Mouse (Mus musculus): ENCODE measurements around the gene Hoxd11. TPM values are rescaled to one million over a fixed set of nuclear protein-coding genes. Genes with fewer than 3 reads are reported as not detected.

Hoxd11 gene
- polyA plus RNA-seq, 1 experiment from 2014 or later = not detected

GRCm38 (mm10) chr2:74657251-74658023 lies 21.9 kb upstream of the Hoxd11 start:
- Histone ChIP-seq H3K27me3 (peaks cover 73% of the 10 kb centered on the region), H3K9ac (replicated peaks) (no peak overlapping the region)

GRCm38 (mm10) chr2:74658024-74658666 lies 21.2 kb upstream of the Hoxd11 start:
- ATAC-seq (replicated peaks) = no peak
- Histone ChIP-seq H3K4me3 (0 out of 2 replicates have a peak overlapping the region, but pooled peaks have one; percentile 6), H3K4me1 (peaks cover 19% of the 10 kb centered on the region), H3K9ac (replicated peaks) (no peak overlapping the region), H3K4me2 (replicated peaks) (no peak overlapping the region; the same call in 1 of the 2 replicates), H3K36me3 (no peaks in the 10 kb centered on the region), H3K27me3 (peaks cover 78% of the 10 kb centered on the region), H3K9me3 (no peaks in the 10 kb centered on the region), H3K27ac (replicated peaks) (no peak overlapping the region)
- WGBS = 2% methylated on average over 15 of the region's 15 CpGs

More at GRCm38 (mm10) chr2:74657251-74658023, 21.9 kb upstream of the Hoxd11 start:
- Histone ChIP-seq H3K36me3 (no peaks in the 10 kb centered on the region), H3K4me3 (0 out of 2 replicates have a peak overlapping the region, but pooled peaks have one; percentile 6), H3K9me3 (no peaks in the 10 kb centered on the region), H3K4me1 (peaks cover 19% of the 10 kb centered on the region), H3K27ac (replicated peaks) (no peak overlapping the region), H3K4me2 (replicated peaks) (no peak overlapping the region; the same call in 1 of the 2 replicates)
- ATAC-seq (replicated peaks) = no peak
- WGBS = 3% methylated on average over 62 of the region's 62 CpGs

GRCm38 (mm10) chr2:74658667-74659371 lies 20.5 kb upstream of the Hoxd11 start:
- 2% methylated on average over 47 of the region's 47 CpGs for WGBS
- no peak overlapping the region; the same call in 1 of the 2 replicates for H3K4me3 ChIP-seq
- H3K9ac ChIP-seq (replicated peaks) = no peak overlapping the region
- H3K4me2 ChIP-seq (replicated peaks) = no peak overlapping the region
- no peaks in the 10 kb centered on the region for H3K36me3 ChIP-seq
- peaks cover 19% of the 10 kb centered on the region for H3K4me1 ChIP-seq
- no peak overlapping the region for H3K27ac ChIP-seq (replicated peaks)
- no peaks in the 10 kb centered on the region for H3K9me3 ChIP-seq
- H3K27me3 ChIP-seq = peaks cover 82% of the 10 kb centered on the region
- ATAC-seq (replicated peaks) = no peak

GRCm38 (mm10) chr2:74659507-74660005 lies 19.8 kb upstream of the Hoxd11 start, which contains the start of gene Evx2:
Gene Evx2 (minus strand): TSS chr2:74659557.
- Histone ChIP-seq H3K4me1 (peaks cover 19% of the 10 kb centered on the region), H3K9ac (replicated peaks) (no peak within 1 kb of the TSS), H3K4me3 (no peak within 1 kb of the TSS; the same call in 1 of the 2 replicates), H3K36me3 (no peaks in the 10 kb centered on the region), H3K27me3 (peaks cover 82% of the 10 kb centered on the region), H3K4me2 (replicated peaks) (no peak within 1 kb of the TSS), H3K27ac (replicated peaks) (no peak within 1 kb of the TSS), H3K9me3 (no peaks in the 10 kb centered on the region)
- ATAC-seq (replicated peaks) = no peak
- WGBS = 2% methylated on average over 28 of the region's 28 CpGs

GRCm38 (mm10) chr2:74660421-74661375 lies 18.7 kb upstream of the Hoxd11 start:
- Histone ChIP-seq H3K36me3 (no peaks in the 10 kb centered on the region), H3K4me1 (peaks cover 15% of the 10 kb centered on the region), H3K9ac (replicated peaks) (no peak overlapping the region), H3K9me3 (no peaks in the 10 kb centered on the region), H3K4me3 (no peak overlapping the region), H3K4me2 (replicated peaks) (no peak overlapping the region), H3K27ac (replicated peaks) (no peak overlapping the region), H3K27me3 (peaks cover 81% of the 10 kb centered on the region)
- WGBS = 3% methylated on average over 30 of the region's 30 CpGs
- no peak for ATAC-seq (replicated peaks)

GRCm38 (mm10) chr2:74661685-74662084 lies 17.7 kb upstream of the Hoxd11 start:
- H3K27me3 ChIP-seq = peaks cover 82% of the 10 kb centered on the region
- no peak overlapping the region for H3K27ac ChIP-seq (replicated peaks)
- no peaks in the 10 kb centered on the region for H3K9me3 ChIP-seq
- no peak overlapping the region for H3K4me3 ChIP-seq
- ATAC-seq (replicated peaks) = peak; percentile 48
- H3K4me2 ChIP-seq (replicated peaks) = no peak overlapping the region; the same call in 1 of the 2 replicates
- WGBS = under 1% methylated on average over 14 of the region's 14 CpGs
- peaks cover 9% of the 10 kb centered on the region for H3K4me1 ChIP-seq
- H3K9ac ChIP-seq (replicated peaks) = no peak overlapping the region
- no peaks in the 10 kb centered on the region for H3K36me3 ChIP-seq

GRCm38 (mm10) chr2:74663291-74663925 lies 15.9 kb upstream of the Hoxd11 start:
- Histone ChIP-seq H3K9ac (replicated peaks) (no peak overlapping the region), H3K4me2 (replicated peaks) (no peak overlapping the region), H3K4me1 (peaks cover 11% of the 10 kb centered on the region), H3K27me3 (peaks cover 88% of the 10 kb centered on the region), H3K9me3 (no peaks in the 10 kb centered on the region), H3K27ac (replicated peaks) (no peak overlapping the region), H3K4me3 (no peak overlapping the region), H3K36me3 (no peaks in the 10 kb centered on the region)
- 4% methylated on average over 18 of the region's 18 CpGs for WGBS
- ATAC-seq (replicated peaks) = peak; percentile 70; the same call in 1 of the 2 replicates

- Histone ChIP-seq H3K9ac (replicated peaks) (no peak overlapping the region), H3K4me3 (no peak overlapping the region), H3K4me2 (replicated peaks) (no peak overlapping the region), H3K27ac (replicated peaks) (no peak overlapping the region), H3K36me3 (no peaks in the 10 kb centered on the region), H3K4me1 (peaks cover 15% of the 10 kb centered on the region), H3K27me3 (peaks cover 96% of the 10 kb centered on the region), H3K9me3 (no peaks in the 10 kb centered on the region)
- WGBS = 3% methylated on average over 7 of the region's 7 CpGs
- ATAC-seq (replicated peaks) = no peak
Measured at GRCm38 (mm10) chr2:74666411-74666810, 12.9 kb upstream of the Hoxd11 start.

- Histone ChIP-seq H3K4me1 (peaks cover 12% of the 10 kb centered on the region), H3K4me3 (no peak overlapping the region), H3K4me2 (replicated peaks) (no peak overlapping the region), H3K9ac (replicated peaks) (no peak overlapping the region), H3K36me3 (no peaks in the 10 kb centered on the region), H3K9me3 (no peaks in the 10 kb centered on the region), H3K27me3 (peaks cover 96% of the 10 kb centered on the region), H3K27ac (replicated peaks) (no peak overlapping the region)
- 1% methylated on average over 36 of the region's 36 CpGs for WGBS
- ATAC-seq (replicated peaks) = no peak
Measured at GRCm38 (mm10) chr2:74667191-74667841, 12.0 kb upstream of the Hoxd11 start.

GRCm38 (mm10) chr2:74667842-74668357 lies 11.5 kb upstream of the Hoxd11 start, which contains the start of gene Hoxd13:
Gene Hoxd13 (plus strand): TSS chr2:74668310.
- H3K9me3 ChIP-seq = no peaks in the 10 kb centered on the region
- H3K4me3 ChIP-seq = peak within 1 kb of the TSS; percentile 21
- peak within 1 kb of the TSS; percentile 48 for H3K4me2 ChIP-seq (replicated peaks)
- WGBS = 0% methylated on average over 36 of the region's 51 CpGs
- H3K36me3 ChIP-seq = no peaks in the 10 kb centered on the region
- H3K4me1 ChIP-seq = peaks cover 16% of the 10 kb centered on the region
- H3K27ac ChIP-seq (replicated peaks) = no peak within 1 kb of the TSS
- peaks cover 96% of the 10 kb centered on the region for H3K27me3 ChIP-seq
- no peak within 1 kb of the TSS for H3K9ac ChIP-seq (replicated peaks)
- no peak for ATAC-seq (replicated peaks)

Data from forebrain, embryonic 15.5 days (tissue).